Mouse (Mus musculus) hindbrain, embryonic 13.5 days (tissue): ENCODE data around the gene Capn9. TPM values are rescaled to one million over a fixed set of nuclear protein-coding genes. Genes with fewer than 3 reads are reported as not detected.

Source experiments
- ATAC-seq: fragments of 200-750 bp; cut with Nextera tagmentation; 2 replicates; pipeline ENCODE4 v1.8.0; 2017; ENCODE audit warnings: moderate TSS enrichment; ENCODE audit not compliant: low FRiP score
- H3K27ac ChIP-seq: fragments of 300-500 bp; sonication (generic); 2 replicates; pipeline ENCODE4 v1.5.1; 2015; ENCODE audit warnings: inconsistent platforms, mild to moderate bottlenecking, moderate library complexity
- H3K27me3 ChIP-seq: fragments of 300-500 bp; sonication (generic); 2 replicates; pipeline ENCODE4 v1.6.1; 2015; ENCODE audit warnings: mild to moderate bottlenecking, inconsistent platforms
- H3K36me3 ChIP-seq: fragments of 300-500 bp; sonication (generic); 2 replicates; pipeline ENCODE4 v1.6.1; 2015; ENCODE audit warnings: mild to moderate bottlenecking, inconsistent platforms
- H3K4me1 ChIP-seq: fragments of 300-500 bp; sonication (generic); replicated peaks from 2 replicates; pipeline ENCODE4 v1.6.1; 2015; ENCODE audit warnings: inconsistent platforms
- H3K4me2 ChIP-seq: fragments of 300-500 bp; sonication (generic); 2 replicates; pipeline ENCODE4 v1.6.1; 2015; ENCODE audit warnings: inconsistent platforms, mild to moderate bottlenecking, moderate library complexity
- H3K4me3 ChIP-seq: fragments of 300-500 bp; sonication (generic); 2 replicates; pipeline ENCODE4 v1.5.1; 2015; ENCODE audit warnings: mild to moderate bottlenecking, inconsistent platforms
- H3K9ac ChIP-seq: fragments of 300-500 bp; sonication (generic); 2 replicates; pipeline ENCODE4 v1.6.1; 2015; ENCODE audit warnings: mild to moderate bottlenecking, inconsistent platforms
- H3K9me3 ChIP-seq: fragments of 300-500 bp; sonication (generic); 2 replicates; pipeline ENCODE4 v1.6.1; 2016; ENCODE audit warnings: inconsistent platforms
- WGBS: fragments of 180-500 bp; shearing (Covaris S2); methylation state at CpG from one replicate; pipeline ENCODE4 v1.1.7; 2015; 5-methylcytosine and 5-hydroxymethylcytosine counted together
- polyA plus RNA-seq: library from polyadenylated mRNA; unstranded; fragments of >200 nt; fragmentation: Nextera tagmentation; extraction: Ambion mirVana; gene quantifications from 2 replicates; pipeline ENCODE4 v1.2.1, GENCODE M21; 2015

Capn9 gene
- polyA plus RNA-seq, 1 experiment from 2014 or later = 0.06 TPM

DNA sequence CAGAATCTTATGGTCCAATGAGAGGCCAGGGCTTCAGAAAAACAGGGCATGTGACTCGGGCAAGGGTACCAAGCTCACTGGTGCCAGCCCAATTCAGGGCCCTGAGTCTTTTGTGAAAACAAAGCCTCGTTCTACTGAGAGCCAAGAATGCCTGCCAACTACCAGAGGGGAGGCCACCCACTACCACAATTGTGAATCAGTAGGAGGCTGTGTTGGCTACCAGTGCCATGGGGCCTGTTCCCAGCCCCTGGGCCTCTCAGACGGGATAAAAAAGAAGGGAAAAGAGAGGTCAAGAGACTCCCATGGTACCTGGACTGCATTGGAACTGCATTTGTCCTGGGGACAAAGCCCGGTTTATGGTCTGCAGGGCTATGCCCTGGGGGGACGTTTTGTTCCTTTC, 45.3 kb downstream of the Capn9 start:
- Histone ChIP-seq H3K36me3 (no peaks in the 10 kb centered on the region), H3K27ac (peak overlapping the region; percentile 72)
- ATAC-seq = peak; percentile 74

GRCm38 (mm10) chr8:124626251-124626650, 50.3 kb downstream of the Capn9 start:
- Histone ChIP-seq H3K4me2 (no peak overlapping the region), H3K4me3 (no peak overlapping the region), H3K9me3 (no peaks in the 10 kb centered on the region), H3K36me3 (no peaks in the 10 kb centered on the region), H3K27me3 (no peaks in the 10 kb centered on the region), H3K9ac (no peak overlapping the region), H3K27ac (no peak overlapping the region), H3K4me1 (0 out of 2 replicates have a peak, but pooled peaks cover 3% of the 10 kb centered on the region)
- 90% methylated on average over 9 of the region's 9 CpGs for WGBS
- ATAC-seq = no peak

More for the DNA sequence above, 45.3 kb downstream of the Capn9 start:
- Histone ChIP-seq H3K9me3 (no peaks in the 10 kb centered on the region), H3K27me3 (peaks cover 6% of the 10 kb centered on the region), H3K4me1 (peaks cover 13% of the 10 kb centered on the region), H3K9ac (no peak overlapping the region), H3K4me2 (no peak overlapping the region), H3K4me3 (no peak overlapping the region)
- WGBS = 45% methylated on average over 5 of the region's 5 CpGs

DNA sequence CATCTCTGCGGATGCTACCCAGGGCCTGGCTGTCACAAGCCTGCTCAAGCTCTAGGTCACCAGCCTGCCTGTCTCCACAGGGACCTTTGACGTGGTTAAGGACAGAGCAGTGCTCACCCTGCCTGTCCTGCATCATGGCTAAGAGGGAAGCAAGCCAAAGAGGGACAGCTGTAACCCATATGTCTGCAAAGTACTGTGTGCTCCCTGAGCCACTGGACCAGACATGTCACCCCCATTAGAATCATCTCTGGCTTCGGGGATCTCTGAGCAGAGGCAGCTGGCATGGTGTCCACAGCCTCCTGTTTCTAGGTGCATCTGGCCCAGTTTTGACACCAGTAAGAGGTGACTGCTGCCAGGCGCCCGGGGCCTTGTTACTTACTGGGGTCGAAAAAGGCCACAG, 54.6 kb downstream of the Capn9 start:
- Histone ChIP-seq H3K27ac (no peak overlapping the region), H3K4me2 (no peak overlapping the region), H3K36me3 (no peaks in the 10 kb centered on the region; the same call in none of the 2 replicates), H3K9me3 (no peaks in the 10 kb centered on the region), H3K27me3 (no peaks in the 10 kb centered on the region), H3K4me3 (no peak overlapping the region), H3K9ac (no peak overlapping the region), H3K4me1 (peaks cover 15% of the 10 kb centered on the region)
- no peak for ATAC-seq
- 84% methylated on average over 6 of the region's 6 CpGs for WGBS

DNA sequence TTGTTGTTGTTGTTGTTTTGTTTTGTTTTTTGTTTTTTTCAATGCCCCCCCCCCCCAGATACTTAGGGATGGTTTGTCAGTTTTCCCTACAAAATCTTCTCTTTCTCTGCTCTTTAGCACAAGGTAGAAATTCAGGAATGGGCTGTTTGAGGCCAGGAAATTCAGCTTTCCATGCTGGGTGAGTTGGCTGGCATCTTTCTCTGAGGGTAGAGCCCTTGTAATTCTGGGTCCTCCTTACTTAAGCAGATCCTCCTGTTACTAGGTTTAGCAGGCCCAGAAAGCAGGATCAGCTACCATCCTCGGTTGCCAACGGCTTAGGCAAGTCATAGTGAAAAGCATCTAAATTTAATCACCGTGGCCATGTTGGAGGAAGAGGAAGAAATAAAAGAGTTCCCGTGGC, 55.0 kb downstream of the Capn9 start:
- Histone ChIP-seq H3K9me3 (no peaks in the 10 kb centered on the region), H3K27ac (no peak overlapping the region), H3K4me3 (no peak overlapping the region), H3K4me1 (peaks cover 15% of the 10 kb centered on the region), H3K36me3 (peaks cover 3% of the 10 kb centered on the region), H3K4me2 (no peak overlapping the region), H3K9ac (no peak overlapping the region), H3K27me3 (no peaks in the 10 kb centered on the region)
- ATAC-seq = no peak
- WGBS = 85% methylated on average over 4 of the region's 4 CpGs

GRCm38 (mm10) chr8:124631966-124632365, 56.1 kb downstream of the Capn9 start:
- WGBS = 49% methylated on average over 7 of the region's 7 CpGs
- no peaks in the 10 kb centered on the region for H3K9me3 ChIP-seq
- H3K36me3 ChIP-seq = peaks cover 14% of the 10 kb centered on the region
- H3K27ac ChIP-seq = peak overlapping the region; percentile 23; the same call in 1 of the 2 replicates
- H3K4me2 ChIP-seq = no peak overlapping the region
- no peak overlapping the region for H3K4me3 ChIP-seq
- H3K4me1 ChIP-seq = peaks cover 15% of the 10 kb centered on the region
- H3K9ac ChIP-seq = no peak overlapping the region
- H3K27me3 ChIP-seq = no peaks in the 10 kb centered on the region
- no peak for ATAC-seq

- 90% methylated on average over 14 of the region's 14 CpGs for WGBS
- H3K36me3 ChIP-seq = peaks cover 26% of the 10 kb centered on the region
Observed at GRCm38 (mm10) chr8:124633001-124633703, 57.2 kb downstream of the Capn9 start.

DNA sequence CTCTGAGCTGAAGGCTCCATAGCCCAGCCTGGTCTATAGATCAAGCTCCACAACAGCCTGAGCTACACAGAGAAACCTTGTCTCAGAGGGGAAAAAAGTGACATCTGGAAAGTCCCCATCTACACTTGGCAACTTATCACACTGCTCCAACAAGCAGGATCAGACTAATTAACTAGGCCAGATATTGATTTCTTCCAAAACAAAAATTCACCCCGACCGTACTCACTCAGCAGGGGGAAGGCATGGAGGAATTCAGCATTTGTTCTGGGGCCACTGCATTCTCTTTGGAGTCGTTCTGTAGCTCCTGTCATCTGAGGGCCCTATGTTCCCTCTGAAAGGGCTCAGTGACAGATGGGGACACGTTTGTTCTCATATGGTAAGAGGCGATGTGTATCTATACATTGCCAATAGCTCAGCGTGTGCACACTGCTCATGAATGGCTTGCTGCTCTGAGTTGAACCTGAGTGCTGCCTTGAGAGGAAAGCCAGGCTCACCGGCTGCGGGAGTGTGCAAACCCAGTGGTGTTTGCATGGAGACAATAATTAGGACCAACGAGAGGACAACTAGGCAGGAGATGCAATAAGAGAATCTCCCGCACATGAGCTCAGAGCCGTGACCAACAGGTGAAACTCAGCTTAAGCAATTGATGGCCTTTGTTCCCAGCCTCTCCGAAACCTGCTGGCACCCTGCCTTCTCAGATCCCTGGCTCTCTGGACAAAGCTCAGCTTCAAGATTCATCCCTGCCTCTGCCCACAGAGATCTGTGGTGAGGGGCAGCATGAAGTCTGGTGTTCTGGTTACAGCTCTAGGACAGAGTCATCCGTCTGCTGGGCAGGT, 58.7 kb downstream of the Capn9 start:
- Histone ChIP-seq H3K27me3 (no peaks in the 10 kb centered on the region), H3K36me3 (peaks cover 39% of the 10 kb centered on the region), H3K27ac (no peak overlapping the region), H3K9me3 (no peaks in the 10 kb centered on the region), H3K4me2 (no peak overlapping the region), H3K4me3 (no peak overlapping the region), H3K4me1 (peaks cover 15% of the 10 kb centered on the region), H3K9ac (no peak overlapping the region)
- WGBS = 72% methylated on average over 13 of the region's 13 CpGs
- no peak for ATAC-seq

More at GRCm38 (mm10) chr8:124633001-124633703, 57.2 kb downstream of the Capn9 start:
- Histone ChIP-seq H3K4me2 (no peak overlapping the region), H3K4me3 (no peak overlapping the region), H3K9me3 (no peaks in the 10 kb centered on the region), H3K9ac (no peak overlapping the region), H3K4me1 (peaks cover 15% of the 10 kb centered on the region), H3K27ac (no peak overlapping the region), H3K27me3 (no peaks in the 10 kb centered on the region)
- ATAC-seq = no peak

- no peak overlapping the region for H3K4me3 ChIP-seq
- no peak overlapping the region for H3K9ac ChIP-seq
- peaks cover 15% of the 10 kb centered on the region for H3K4me1 ChIP-seq
- H3K27me3 ChIP-seq = no peaks in the 10 kb centered on the region
- whole genome bisulfite sequencing = 82% methylated on average over 8 of the region's 8 CpGs
- no peaks in the 10 kb centered on the region for H3K9me3 ChIP-seq
- peaks cover 45% of the 10 kb centered on the region for H3K36me3 ChIP-seq
- no peak overlapping the region for H3K27ac ChIP-seq
- no peak for ATAC-seq
- no peak overlapping the region for H3K4me2 ChIP-seq
Observed at GRCm38 (mm10) chr8:124635247-124635502, 59.3 kb downstream of the Capn9 start.

DNA sequence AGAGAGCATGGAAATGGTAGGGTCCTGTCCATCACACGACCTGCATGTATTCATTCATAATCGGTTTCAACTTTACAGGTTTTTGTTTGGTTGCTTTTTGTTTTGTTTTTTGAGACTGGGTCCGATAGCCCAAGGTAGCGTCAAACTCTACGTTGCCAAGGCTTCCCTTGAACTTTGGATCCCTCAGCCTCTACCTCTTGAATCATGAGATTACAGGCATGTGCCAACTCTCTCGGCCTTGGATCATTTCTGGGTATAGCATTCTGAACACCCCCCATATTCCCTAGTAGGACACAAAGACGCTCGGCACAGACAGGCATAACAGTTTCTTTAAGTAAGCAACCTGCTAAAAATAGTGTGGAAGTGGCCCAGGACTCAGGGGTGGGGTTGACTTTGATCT, 65.7 kb downstream of the Capn9 start:
- Histone ChIP-seq H3K4me3 (no peak overlapping the region), H3K27me3 (no peaks in the 10 kb centered on the region), H3K4me2 (no peak overlapping the region), H3K9ac (no peak overlapping the region), H3K9me3 (no peaks in the 10 kb centered on the region), H3K36me3 (peaks cover 59% of the 10 kb centered on the region), H3K4me1 (peaks cover 31% of the 10 kb centered on the region), H3K27ac (no peak overlapping the region)
- 94% methylated on average over 8 of the region's 8 CpGs for WGBS
- ATAC-seq = no peak

DNA sequence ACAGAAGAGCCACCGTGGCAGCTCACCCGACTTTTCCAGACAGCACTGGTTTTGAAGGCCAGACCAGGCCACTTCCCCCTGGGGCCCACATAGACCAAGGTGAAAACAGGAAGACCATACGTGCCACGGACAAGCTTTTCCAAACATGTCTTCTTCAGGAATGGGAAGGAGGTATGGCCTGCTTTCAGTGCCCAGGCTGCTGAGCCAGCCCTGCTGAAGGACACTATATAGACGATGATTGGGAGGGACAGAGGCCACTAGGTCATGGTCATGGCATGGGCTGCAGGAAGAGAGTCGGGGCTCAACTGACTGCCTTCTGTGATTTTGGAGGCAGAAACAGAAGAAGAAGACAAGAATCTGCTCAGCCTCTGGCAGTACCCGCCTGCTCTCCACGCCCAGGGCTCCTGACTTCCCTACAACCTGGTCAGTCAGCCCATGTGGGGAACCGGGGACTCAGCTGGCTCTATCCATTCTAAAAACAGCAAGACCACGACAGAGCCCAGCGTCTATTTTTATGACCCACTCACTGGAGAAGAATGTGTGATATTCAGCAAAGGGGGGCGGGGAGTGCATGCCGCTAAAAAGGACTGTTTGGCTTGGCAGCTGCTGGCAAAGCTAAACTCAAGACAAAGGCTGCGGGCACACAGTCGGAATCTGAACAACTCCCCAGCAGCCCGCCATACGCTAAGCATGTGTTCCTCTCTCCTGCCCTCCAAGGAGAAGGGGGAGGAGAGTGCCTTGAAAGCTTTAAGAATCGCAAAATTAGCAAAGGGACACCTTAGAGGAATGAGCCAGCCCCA, 67.8 kb downstream of the Capn9 start:
- H3K9me3 ChIP-seq = no peaks in the 10 kb centered on the region
- H3K4me1 ChIP-seq = peaks cover 36% of the 10 kb centered on the region
- H3K4me3 ChIP-seq = no peak overlapping the region
- H3K27me3 ChIP-seq = no peaks in the 10 kb centered on the region
- peak overlapping the region; percentile 19 for H3K4me2 ChIP-seq
- 58% methylated on average over 18 of the region's 18 CpGs for WGBS
- H3K36me3 ChIP-seq = peaks cover 37% of the 10 kb centered on the region
- H3K27ac ChIP-seq = peak overlapping the region; percentile 71
- peak overlapping the region; percentile 49 for H3K9ac ChIP-seq
- ATAC-seq = peak; percentile 62; the same call in 1 of the 2 replicates

- Histone ChIP-seq H3K9ac (no peak overlapping the region), H3K27ac (peak overlapping the region; percentile 64; the same call in 1 of the 2 replicates), H3K4me1 (peaks cover 48% of the 10 kb centered on the region), H3K9me3 (no peaks in the 10 kb centered on the region), H3K36me3 (peaks cover 32% of the 10 kb centered on the region), H3K4me2 (no peak overlapping the region), H3K4me3 (no peak overlapping the region), H3K27me3 (no peaks in the 10 kb centered on the region)
- no peak for ATAC-seq
Observed at GRCm38 (mm10) chr8:124648311-124648710, 72.4 kb downstream of the Capn9 start.

GRCm38 (mm10) chr8:124651776-124652175, 75.9 kb downstream of the Capn9 start:
- Histone ChIP-seq H3K4me3 (no peak overlapping the region), H3K27ac (no peak overlapping the region), H3K27me3 (no peaks in the 10 kb centered on the region), H3K36me3 (peaks cover 30% of the 10 kb centered on the region), H3K9ac (no peak overlapping the region), H3K9me3 (no peaks in the 10 kb centered on the region), H3K4me1 (peaks cover 55% of the 10 kb centered on the region), H3K4me2 (no peak overlapping the region)
- no peak for ATAC-seq
- 91% methylated on average over 20 of the region's 20 CpGs for WGBS
